In the genomic region with DNA sequence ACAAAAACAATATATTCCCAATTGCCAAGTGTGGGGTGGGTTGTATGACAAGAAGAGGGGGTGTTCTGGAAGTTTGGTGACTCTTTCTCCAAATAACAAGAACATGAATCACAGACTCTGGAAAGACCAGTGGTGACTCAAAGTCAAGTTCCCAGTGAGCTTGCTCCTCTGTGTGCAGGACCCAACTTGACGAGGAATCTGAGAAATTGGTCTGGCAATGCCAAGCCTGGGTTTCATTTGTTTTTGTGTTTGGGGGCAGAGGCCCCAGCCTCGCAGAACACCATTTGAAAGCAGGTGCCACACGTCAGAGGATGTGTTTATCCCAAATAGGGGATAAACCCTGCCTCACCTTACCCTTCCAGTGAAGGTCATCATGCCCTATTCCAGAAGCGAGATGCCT, we compare ENCODE assay signal across 24 mouse cellular contexts.
DNase-seq lines count a peak whose midpoint lies in the region; ATAC-seq lines count a peak whose summit lies in the region.
"Had no signal": no experiment of that assay in that cellular context is flagged by ENCODE, and none has a peak within 500 bp of the region (broad histone marks: within the 10 kb centered on the region; RNA-seq: fewer than 3 reads in every experiment).

No protein-coding gene starts in this region.

- WGBS in stomach, embryonic 16.5 days, result 67% methylated on average over 4 of the region's 4 CpGs

- H3K9me3 ChIP-seq in stomach, embryonic 16.5 days (replicated peaks; ENCODE audit: control insufficient read depth, low read length), result no peaks in the 10 kb centered on the region
- H3K9me3 ChIP-seq: embryonic facial prominence, embryonic 10.5 days; embryonic facial prominence, embryonic 12.5 days; forebrain, embryonic 13.5 days; forebrain, embryonic 15.5 days; G1E had no signal

- peak; percentile 56 for DNase-seq in urinary bladder, postnatal 14 days (ENCODE audit: low spot score)
- DNase-seq in urinary bladder, adult 2 months (ENCODE audit: low spot score), result no peak
- peak; percentile 28 for DNase-seq in gonadal fat pad, adult 2 months (ENCODE audit: low read depth)
- no peak for DNase-seq in embryo, embryonic 10.5 days (ENCODE audit: low spot score)
- no peak for DNase-seq in spleen, adult 12 weeks (ENCODE audit: low spot score)
- DNase-seq: adrenal gland, adult 2 months; adrenal gland, postnatal 10 days; adrenal gland, postnatal 25 days; B cell, adult 2 months; cerebellum, adult 11 months; cerebellum, adult 18-20 months; cerebellum, adult 8-10 months; cerebellum, adult 9-11 months; cerebellum, postnatal 14 days; cerebellum, postnatal 36 days; forebrain, postnatal 0 days had no signal

- H3K4me1 ChIP-seq in stomach, embryonic 16.5 days (ENCODE audit: control insufficient read depth, insufficient read depth, low read length), result no peaks in the 10 kb centered on the region
- H3K4me1 ChIP-seq: embryonic facial prominence, embryonic 10.5 days; embryonic facial prominence, embryonic 12.5 days; forebrain, embryonic 13.5 days; forebrain, embryonic 15.5 days had no signal

- H3K4me2 ChIP-seq in stomach, embryonic 16.5 days (ENCODE audit: low read depth, low read length), result no peak overlapping the region
- H3K4me2 ChIP-seq: embryonic facial prominence, embryonic 12.5 days; forebrain, embryonic 13.5 days; forebrain, embryonic 15.5 days had no signal

- ATAC-seq in stomach, embryonic 16.5 days (ENCODE audit: insufficient read depth, low FRiP score), result no peak
- ATAC-seq: CD4-positive, CD25-positive, alpha-beta regulatory T cell, adult 4 months; forebrain, embryonic 13.5 days; forebrain, embryonic 15.5 days; forebrain, postnatal 0 days; Patski had no signal

- H3K9ac ChIP-seq in stomach, embryonic 16.5 days (ENCODE audit: low read length), result no peak overlapping the region
- H3K9ac ChIP-seq: embryonic facial prominence, embryonic 12.5 days; forebrain, embryonic 13.5 days; forebrain, embryonic 15.5 days; forebrain, postnatal 0 days had no signal

- H3K4me3 ChIP-seq in stomach, embryonic 16.5 days (replicated peaks; ENCODE audit: low read length), result no peak overlapping the region
- H3K4me3 ChIP-seq: embryonic facial prominence, embryonic 10.5 days; embryonic facial prominence, embryonic 12.5 days; forebrain, embryonic 13.5 days; forebrain, embryonic 15.5 days had no signal

- H3K27ac ChIP-seq in stomach, embryonic 16.5 days (ENCODE audit: low read length), result peak overlapping the region; percentile 74
- H3K27ac ChIP-seq: embryonic facial prominence, embryonic 10.5 days; embryonic facial prominence, embryonic 12.5 days; forebrain, embryonic 13.5 days; forebrain, embryonic 15.5 days had no signal

- no peaks in the 10 kb centered on the region for H3K27me3 ChIP-seq in stomach, embryonic 16.5 days (ENCODE audit: control insufficient read depth, insufficient read depth, low read length)
- H3K27me3 ChIP-seq: embryonic facial prominence, embryonic 12.5 days; forebrain, embryonic 13.5 days; forebrain, embryonic 15.5 days; Patski had no signal

- no peaks in the 10 kb centered on the region for H3K36me3 ChIP-seq in stomach, embryonic 16.5 days (ENCODE audit: control insufficient read depth, insufficient read depth, low read length)
- H3K36me3 ChIP-seq: embryonic facial prominence, embryonic 10.5 days; embryonic facial prominence, embryonic 12.5 days; forebrain, embryonic 15.5 days; G1E had no signal

Comparison
In these comparisons a context has a peak if more than half of its experiments do, and no peak if none do; other contexts are left out.
1. DNase-seq: peak in urinary bladder, postnatal 14 days (single experiment) and gonadal fat pad, adult 2 months (single experiment); none in urinary bladder, adult 2 months (single experiment), embryo, embryonic 10.5 days (single experiment) and spleen, adult 12 weeks (single experiment).